Mouse (Mus musculus) thymus, postnatal 25 days (tissue): Measurements from ENCODE around the gene Ttc6.

Experiments
- DNase-seq: peaks from one replicate; pipeline ENCODE4 v3.0.0; 2022

The Ttc6 gene

DNA sequence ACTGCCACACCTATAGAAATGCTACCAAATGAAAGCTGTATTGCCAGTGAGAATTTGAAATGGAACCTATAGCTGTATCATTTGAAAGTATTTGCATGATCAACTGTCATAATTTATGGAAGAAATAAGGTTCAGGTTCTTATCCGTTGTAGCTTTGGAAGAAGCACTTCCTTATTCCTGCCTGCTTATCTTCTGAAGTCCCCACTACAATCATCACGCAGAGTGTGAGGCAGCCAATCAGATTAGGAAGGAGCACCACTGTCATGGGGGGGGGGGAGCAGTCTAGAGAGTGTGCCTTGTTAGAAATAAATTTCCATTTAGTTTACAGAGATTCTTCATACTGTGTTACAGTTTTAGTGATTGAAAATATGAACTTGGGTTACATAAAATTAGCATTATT is 108.5 kb downstream of the Ttc6 start:
- no peak for DNase-seq

- DNase-seq = no peak
Observed at GRCm38 (mm10) chr12:57684967-57685423, 121.1 kb downstream of the Ttc6 start.

- DNase-seq = no peak
Observed at GRCm38 (mm10) chr12:57709966-57710365, 146.1 kb downstream of the Ttc6 start.

- no peak for DNase-seq
Observed at GRCm38 (mm10) chr12:57764720-57765119, 200.8 kb downstream of the Ttc6 start.

GRCm38 (mm10) chr12:57776290-57776997 is 212.5 kb downstream of the Ttc6 start:
- no peak for DNase-seq

GRCm38 (mm10) chr12:57781926-57782325 is 218.0 kb downstream of the Ttc6 start:
- DNase-seq = no peak

DNA sequence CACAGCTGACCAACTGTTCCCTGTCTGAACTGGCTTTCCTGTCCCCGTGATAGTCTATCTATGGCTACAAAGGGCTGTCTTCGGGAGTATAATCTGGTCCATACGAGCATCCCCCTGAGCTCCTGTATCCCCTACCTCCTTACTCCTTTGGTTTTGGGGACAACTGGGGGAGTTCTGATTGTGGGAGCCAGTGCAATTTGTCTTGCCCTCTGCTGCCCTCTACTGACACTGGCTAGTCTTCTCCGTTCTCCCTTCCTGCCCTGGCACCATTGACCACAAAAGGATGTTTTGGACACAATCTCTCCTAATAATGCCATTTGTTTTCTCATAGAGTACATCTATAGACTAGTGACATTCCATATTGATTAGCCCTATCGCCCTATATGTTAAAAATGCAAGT is 223.6 kb downstream of the Ttc6 start:
- no peak for DNase-seq
